Mouse (Mus musculus) cerebellum, adult 2 months (tissue): Measurements from ENCODE around the gene Klhl10.

Experiments
- CTCF ChIP-seq: fragments of 200-500 bp; IDR thresholded peaks from 2 replicates; pipeline ENCODE4 v1.5.1; 2011; ENCODE audit warnings: low read depth, mild to moderate bottlenecking, control low read depth, low read length, moderate library complexity, borderline replicate concordance; ENCODE audit not compliant: insufficient read depth
- POLR2A ChIP-seq: fragments of 200-500 bp; IDR thresholded peaks from 2 replicates; pipeline ENCODE4 v1.6.1; 2011; ENCODE audit warnings: low read length, control low read depth, borderline replicate concordance; ENCODE audit not compliant: insufficient read depth

DNA sequence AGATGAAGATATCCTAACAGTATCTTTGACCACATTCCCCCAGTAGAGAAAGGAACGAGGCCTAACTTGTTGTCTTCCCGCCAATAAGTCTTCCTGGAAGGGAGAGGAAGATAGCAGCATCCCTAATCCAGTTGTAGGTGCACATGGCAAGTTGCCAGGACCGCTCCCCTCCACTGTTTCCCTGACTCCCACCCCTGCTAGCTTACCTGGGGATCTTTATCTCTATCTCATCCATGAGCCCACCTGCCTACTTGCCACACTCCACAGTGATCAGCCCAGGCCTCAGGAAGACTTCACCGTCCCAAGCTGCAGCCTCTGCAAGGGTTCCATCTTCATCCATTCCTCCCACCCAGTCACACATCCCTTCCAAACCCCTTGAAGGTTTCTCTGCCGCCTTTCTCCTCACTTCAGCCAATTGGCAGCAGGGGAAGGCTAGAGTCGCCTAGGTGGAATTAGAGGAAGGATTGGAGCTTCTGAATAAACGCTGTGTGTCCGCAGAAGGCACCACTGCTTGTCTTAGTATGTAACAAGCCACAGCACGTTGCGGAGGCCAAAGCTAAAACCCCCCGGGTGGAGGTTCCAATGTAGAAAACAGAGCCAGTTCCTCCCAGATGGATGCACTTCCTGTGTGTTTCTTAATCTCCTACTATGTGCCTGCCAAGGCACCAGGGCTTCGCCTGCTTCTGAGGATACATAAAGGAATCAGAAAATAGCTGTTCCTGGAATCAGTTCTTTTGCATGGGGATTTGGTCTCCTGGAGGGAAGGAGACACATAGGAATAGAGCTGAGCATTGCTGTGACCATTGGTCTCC lies 41.8 kb upstream of the Klhl10 start:
- TF ChIP-seq POLR2A (no peak), CTCF (no peak)
